Mouse (Mus musculus): ENCODE data around the gene Krtap19-2. TPM values are rescaled to one million over a fixed set of nuclear protein-coding genes. Genes with fewer than 3 reads are reported as not detected.

The Krtap19-2 gene
- polyA plus RNA-seq (2017; shearing (Covaris generic)), result not detected

GRCm38 (mm10) chr16:88874169-88874568 lies at the start of gene Krtap19-2:
Gene Krtap19-2, minus strand, starts transcription at chr16:88874269.

GRCm38 (mm10) chr16:88896357-88896756 lies 22.3 kb upstream of the Krtap19-2 start, which contains the start of gene Krtap19-5:
Gene Krtap19-5, minus strand, starts transcription at chr16:88896457.

GRCm38 (mm10) chr16:88884989-88885388 lies 10.9 kb upstream of the Krtap19-2 start, which contains the start of gene Krtap19-4:
Gene Krtap19-4, minus strand, starts transcription at chr16:88885089.

GRCm38 (mm10) chr16:88877938-88878337 lies 3.9 kb upstream of the Krtap19-2 start, which contains the start of gene Krtap19-3:
Gene Krtap19-3, minus strand, starts transcription at chr16:88878038.

GRCm38 (mm10) chr16:88869311-88869710 lies 4.8 kb downstream of the Krtap19-2 start, which contains the start of gene Krtap19-1:
Gene Krtap19-1, minus strand, starts transcription at chr16:88869411.

GRCm38 (mm10) chr16:88826095-88826652 lies 47.9 kb downstream of the Krtap19-2 start, which contains the start of gene Krtap14:
Gene Krtap14, minus strand, starts transcription at chr16:88826145.

Other genes starting within 250 kb of the Krtap19-2 start
- gene 2310079G19Rik, start 246.6 kb downstream of the Krtap19-2 start, polyA plus RNA-seq (2017; shearing (Covaris generic)), result not detected
- not detected for gene Krtap26-1, start 226.5 kb downstream of the Krtap19-2 start, polyA plus RNA-seq (2017; shearing (Covaris generic))
- not detected for gene Krtap27-1, start 202.6 kb downstream of the Krtap19-2 start, polyA plus RNA-seq (2017; shearing (Covaris generic))
- not detected for gene 2310061N02Rik, start 166.3 kb downstream of the Krtap19-2 start, polyA plus RNA-seq (2017; shearing (Covaris generic))
- gene Krtap13-1, start 145.4 kb downstream of the Krtap19-2 start, polyA plus RNA-seq (2017; shearing (Covaris generic)), result not detected
- not detected for gene Krtap13, start 122.6 kb downstream of the Krtap19-2 start, polyA plus RNA-seq (2017; shearing (Covaris generic))
- gene 2310034C09Rik, start 115.4 kb downstream of the Krtap19-2 start, polyA plus RNA-seq (2017; shearing (Covaris generic)), result not detected
- gene 2310057N15Rik, start 100.1 kb downstream of the Krtap19-2 start, polyA plus RNA-seq (2017; shearing (Covaris generic)), result not detected
- not detected for gene Gm5965, start 96.4 kb downstream of the Krtap19-2 start, polyA plus RNA-seq (2017; shearing (Covaris generic))
- gene Gm20741, start 62.0 kb downstream of the Krtap19-2 start, polyA plus RNA-seq (2017; shearing (Covaris generic)), result not detected
- not detected for gene Krtap15, start 54.1 kb downstream of the Krtap19-2 start, polyA plus RNA-seq (2017; shearing (Covaris generic))
- not detected for gene Krtap14, start 48.1 kb downstream of the Krtap19-2 start, polyA plus RNA-seq (2017; shearing (Covaris generic))
- gene Krtap19-1, start 4.9 kb downstream of the Krtap19-2 start, polyA plus RNA-seq (2017; shearing (Covaris generic)), result not detected
- gene Krtap19-3, start 3.8 kb upstream of the Krtap19-2 start, polyA plus RNA-seq (2017; shearing (Covaris generic)), result not detected
- not detected for gene Krtap19-4, start 10.8 kb upstream of the Krtap19-2 start, polyA plus RNA-seq (2017; shearing (Covaris generic))
- not detected for gene Krtap19-5, start 22.2 kb upstream of the Krtap19-2 start, polyA plus RNA-seq (2017; shearing (Covaris generic))
- gene Krtap19-9b, start 58.0 kb upstream of the Krtap19-2 start, polyA plus RNA-seq (2017; shearing (Covaris generic)), result not detected
- not detected for gene Krtap16-3, start 88.6 kb upstream of the Krtap19-2 start, polyA plus RNA-seq (2017; shearing (Covaris generic))
- gene Krtap22-2, start 136.5 kb upstream of the Krtap19-2 start, polyA plus RNA-seq (2017; shearing (Covaris generic)), result not detected
- not detected for gene Gm10229, start 141.0 kb upstream of the Krtap19-2 start, polyA plus RNA-seq (2017; shearing (Covaris generic))
- not detected for gene Krtap6-1, start 157.4 kb upstream of the Krtap19-2 start, polyA plus RNA-seq (2017; shearing (Covaris generic))
- gene Gm10228, start 167.2 kb upstream of the Krtap19-2 start, polyA plus RNA-seq (2017; shearing (Covaris generic)), result not detected
- gene Krtap6-5, start 173.6 kb upstream of the Krtap19-2 start, polyA plus RNA-seq (2017; shearing (Covaris generic)), result not detected
- not detected for gene 1110025L11Rik, start 189.7 kb upstream of the Krtap19-2 start, polyA plus RNA-seq (2017; shearing (Covaris generic))
- not detected for gene Krtap6-3, start 209.7 kb upstream of the Krtap19-2 start, polyA plus RNA-seq (2017; shearing (Covaris generic))